Mouse (Mus musculus) lung, embryonic 16.5 days (tissue): ENCODE results near the gene Ifnl3. TPM values are rescaled to one million over a fixed set of nuclear protein-coding genes. Genes with fewer than 3 reads are reported as not detected.

ENCODE experiments used
- ATAC-seq: fragments of 200-750 bp; cut with Nextera tagmentation; 2 replicates; pipeline ENCODE4 v1.8.0; 2017; ENCODE audit warnings: low read depth, mild to moderate bottlenecking, moderate library complexity
- H3K27ac ChIP-seq: fragments of 300-500 bp; sonication (generic); 2 replicates; pipeline ENCODE4 v1.5.1; 2014; ENCODE audit warnings: mild to moderate bottlenecking, control low read depth, low read length
- H3K27me3 ChIP-seq: fragments of 300-500 bp; sonication (generic); 2 replicates; pipeline ENCODE4 v1.6.1; 2014; ENCODE audit warnings: low read depth, low read length, mixed read lengths; ENCODE audit not compliant: control insufficient read depth, insufficient read depth
- H3K36me3 ChIP-seq: fragments of 300-500 bp; sonication (generic); 2 replicates; pipeline ENCODE4 v1.6.1; 2014; ENCODE audit warnings: low read length; ENCODE audit not compliant: control insufficient read depth, insufficient read depth
- H3K4me1 ChIP-seq: fragments of 300-500 bp; sonication (generic); replicated peaks from 2 replicates; pipeline ENCODE4 v1.6.1; 2014; ENCODE audit warnings: low read length, mixed read lengths; ENCODE audit not compliant: control insufficient read depth, insufficient read depth
- H3K4me2 ChIP-seq: fragments of 300-500 bp; sonication (generic); 2 replicates; pipeline ENCODE4 v1.6.1; 2014; ENCODE audit warnings: low read depth, low read length, control low read depth
- H3K4me3 ChIP-seq: fragments of 300-500 bp; sonication (generic); 2 replicates; pipeline ENCODE4 v1.5.1; 2014; ENCODE audit warnings: mild to moderate bottlenecking, low read length, control low read depth
- H3K9ac ChIP-seq: fragments of 300-500 bp; sonication (generic); 2 replicates; pipeline ENCODE4 v1.6.1; 2014; ENCODE audit warnings: low read length, control low read depth
- H3K9me3 ChIP-seq: fragments of 300-500 bp; sonication (generic); 2 replicates; pipeline ENCODE4 v1.6.1; 2016; ENCODE audit warnings: low read length; ENCODE audit not compliant: control insufficient read depth
- WGBS: fragments of 180-500 bp; shearing (Covaris S2); extraction: QIAGEN DNeasy Blood & Tissue Kit; methylation state at CpG from one replicate; pipeline ENCODE4 v1.1.7; 2014; 5-methylcytosine and 5-hydroxymethylcytosine counted together
- polyA plus RNA-seq: library from polyadenylated mRNA; unstranded; fragments of >200 nt; fragmentation: Nextera tagmentation; extraction: Ambion mirVana; gene quantifications from 2 replicates; pipeline ENCODE4 v1.2.1, GENCODE M21; 2015

Gene Ifnl3
- polyA plus RNA-seq, 1 experiment from 2014 or later, result not detected

DNA sequence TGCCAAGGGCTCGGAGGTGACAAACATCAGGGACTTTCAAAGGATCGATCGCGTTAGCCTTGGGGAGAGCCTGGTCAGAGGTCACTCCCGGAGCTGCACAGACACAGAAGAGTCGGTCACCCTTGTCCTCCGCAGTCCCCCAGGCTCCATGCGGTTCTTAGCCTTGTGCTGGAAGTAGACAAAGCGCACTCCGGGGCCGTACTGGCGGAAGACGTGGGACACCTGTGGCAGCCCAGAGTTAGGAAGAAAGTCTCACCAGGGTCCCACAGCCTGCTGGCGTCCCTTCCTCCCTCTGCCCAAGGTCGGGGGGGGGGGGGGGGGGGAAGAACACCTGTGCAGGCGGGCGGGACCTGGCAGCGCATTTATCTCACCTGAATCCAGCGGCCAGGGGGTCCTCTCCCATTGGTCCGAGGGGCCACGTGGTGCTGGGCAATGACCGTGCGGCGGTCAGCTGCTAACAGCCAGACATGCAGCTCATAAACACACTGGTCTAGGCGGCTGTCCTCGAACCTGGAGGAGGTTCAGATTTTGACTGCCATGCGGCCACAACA lies 21.5 kb downstream of the Ifnl3 start:
- peak overlapping the region; percentile 32; the same call in 1 of the 2 replicates for H3K9ac ChIP-seq
- H3K9me3 ChIP-seq, result no peaks in the 10 kb centered on the region
- 5% methylated on average over 26 of the region's 27 CpGs for WGBS
- ATAC-seq, result no peak
- no peak overlapping the region for H3K27ac ChIP-seq
- H3K4me3 ChIP-seq, result peak overlapping the region; percentile 26
- H3K4me2 ChIP-seq, result peak overlapping the region; percentile 50
- no peaks in the 10 kb centered on the region for H3K36me3 ChIP-seq
- H3K27me3 ChIP-seq, result peaks cover 35% of the 10 kb centered on the region
- peaks cover 8% of the 10 kb centered on the region; the same call in 1 of the 2 replicates for H3K4me1 ChIP-seq

DNA sequence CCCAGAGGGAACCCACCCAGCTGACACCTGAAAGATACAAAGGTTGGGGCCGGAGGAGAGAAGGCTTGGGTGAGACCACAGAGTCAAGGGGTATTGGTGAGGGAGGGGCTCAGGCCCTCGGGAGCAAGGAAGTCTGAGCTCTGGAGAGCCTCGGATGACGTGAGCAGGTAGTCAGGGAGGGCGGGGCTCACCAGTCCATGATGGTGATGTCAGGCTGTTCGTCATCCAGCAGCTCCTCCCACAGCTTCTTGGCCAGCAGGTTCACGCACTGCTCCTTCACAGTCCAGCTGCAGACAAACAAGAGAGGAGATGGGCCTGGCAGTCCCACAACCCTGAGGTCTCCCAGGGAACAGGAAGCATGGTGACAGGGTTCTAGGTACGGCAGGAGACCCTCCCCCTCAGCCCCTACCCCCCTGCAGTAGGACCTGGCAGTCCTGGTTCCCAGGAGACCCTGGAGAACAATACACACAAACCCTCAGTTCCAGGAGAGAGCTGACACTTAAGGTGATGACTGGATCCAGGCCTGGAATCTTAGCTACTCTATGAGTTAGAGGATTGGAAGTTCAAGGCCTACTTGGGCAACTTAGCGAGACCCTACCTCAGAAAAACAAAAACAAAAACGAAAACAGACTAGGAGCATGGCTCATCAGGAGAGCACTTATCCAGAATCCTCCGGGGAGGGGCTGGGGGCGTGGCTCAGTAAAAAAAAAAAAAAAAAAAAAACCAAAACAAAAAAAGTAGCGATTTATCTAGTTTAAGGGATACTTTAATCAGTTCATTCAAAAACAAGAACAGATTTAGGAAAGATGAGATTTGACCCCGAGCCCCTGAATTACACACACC lies 22.6 kb downstream of the Ifnl3 start:
- H3K4me2 ChIP-seq, result no peak overlapping the region
- ATAC-seq, result peak; percentile 43; the same call in 1 of the 2 replicates
- WGBS, result 31% methylated on average over 14 of the region's 14 CpGs
- H3K27me3 ChIP-seq, result peaks cover 35% of the 10 kb centered on the region
- peaks cover 8% of the 10 kb centered on the region; the same call in 1 of the 2 replicates for H3K4me1 ChIP-seq
- no peaks in the 10 kb centered on the region for H3K36me3 ChIP-seq
- no peak overlapping the region for H3K9ac ChIP-seq
- H3K27ac ChIP-seq, result no peak overlapping the region
- no peak overlapping the region for H3K4me3 ChIP-seq
- no peaks in the 10 kb centered on the region for H3K9me3 ChIP-seq

GRCm38 (mm10) chr7:28545891-28546210 lies 23.2 kb downstream of the Ifnl3 start:
- 27% methylated on average over 7 of the region's 7 CpGs for WGBS
- no peak overlapping the region for H3K27ac ChIP-seq
- no peak overlapping the region for H3K9ac ChIP-seq
- ATAC-seq, result no peak
- H3K4me1 ChIP-seq, result peaks cover 8% of the 10 kb centered on the region; the same call in 1 of the 2 replicates
- no peak overlapping the region for H3K4me3 ChIP-seq
- H3K36me3 ChIP-seq, result no peaks in the 10 kb centered on the region
- H3K27me3 ChIP-seq, result peaks cover 35% of the 10 kb centered on the region
- H3K4me2 ChIP-seq, result no peak overlapping the region
- no peaks in the 10 kb centered on the region for H3K9me3 ChIP-seq

GRCm38 (mm10) chr7:28546649-28547048 lies 24.0 kb downstream of the Ifnl3 start:
- H3K4me2 ChIP-seq, result peak overlapping the region; percentile 35
- H3K27me3 ChIP-seq, result peaks cover 35% of the 10 kb centered on the region
- peak overlapping the region; percentile 12; the same call in 1 of the 2 replicates for H3K4me3 ChIP-seq
- H3K36me3 ChIP-seq, result no peaks in the 10 kb centered on the region
- WGBS, result under 1% methylated on average over 22 of the region's 22 CpGs
- H3K27ac ChIP-seq, result no peak overlapping the region
- H3K9ac ChIP-seq, result no peak overlapping the region
- peaks cover 8% of the 10 kb centered on the region; the same call in 1 of the 2 replicates for H3K4me1 ChIP-seq
- no peaks in the 10 kb centered on the region for H3K9me3 ChIP-seq
- ATAC-seq, result no peak

DNA sequence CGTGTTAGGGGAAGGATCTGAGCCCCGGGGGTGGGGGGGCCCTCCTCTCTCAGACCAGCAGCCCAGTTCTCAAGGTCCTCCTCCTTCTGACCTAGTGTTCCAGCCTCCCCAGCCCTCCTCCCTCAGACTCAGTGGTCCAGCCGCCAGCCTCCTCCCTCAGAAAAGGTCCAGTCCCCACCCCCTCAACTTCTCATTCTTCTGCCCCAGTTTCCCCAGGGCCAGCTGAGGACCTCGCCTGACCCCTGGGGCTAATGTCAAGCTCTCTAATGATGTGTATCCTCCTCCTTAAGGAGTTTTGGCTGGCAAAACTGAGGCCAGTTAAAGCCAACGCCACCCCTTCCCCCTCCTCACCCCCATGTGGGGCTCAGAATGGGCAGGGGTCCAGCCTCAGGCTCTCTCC lies 24.5 kb downstream of the Ifnl3 start, which contains the start of gene Nccrp1:
TSS of gene Nccrp1 (minus strand) at position 101 of the 400 bp plus-strand sequence.
- peak within 1 kb of the TSS; percentile 12; the same call in 1 of the 2 replicates for H3K4me3 ChIP-seq
- no peaks in the 10 kb centered on the region for H3K36me3 ChIP-seq
- peak within 1 kb of the TSS; percentile 35 for H3K4me2 ChIP-seq
- H3K27ac ChIP-seq, result no peak within 1 kb of the TSS
- H3K9me3 ChIP-seq, result no peaks in the 10 kb centered on the region
- peaks cover 35% of the 10 kb centered on the region for H3K27me3 ChIP-seq
- no peak for ATAC-seq
- H3K4me1 ChIP-seq, result peaks cover 8% of the 10 kb centered on the region; the same call in 1 of the 2 replicates
- WGBS, result 6% methylated on average over 5 of the region's 5 CpGs
- H3K9ac ChIP-seq, result no peak within 1 kb of the TSS

DNA sequence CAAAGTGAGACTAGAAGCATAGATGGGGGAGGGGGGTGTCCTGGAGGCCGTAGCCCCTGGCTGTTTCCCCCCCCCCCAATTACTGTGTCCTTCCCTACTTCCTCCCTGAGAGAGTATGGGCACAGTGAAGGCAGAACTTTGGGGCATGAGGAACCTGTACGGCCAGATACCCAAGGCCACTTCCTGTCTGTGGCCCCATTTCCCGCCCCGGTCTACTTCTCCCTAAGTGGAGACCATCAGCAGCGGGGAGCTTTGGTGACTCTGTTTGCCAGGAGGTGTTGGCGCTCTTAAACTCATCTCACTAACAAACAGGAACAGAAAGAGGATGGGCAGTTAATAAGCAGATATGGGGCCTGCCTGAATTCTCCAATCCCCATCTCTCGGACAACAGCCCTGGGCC lies 25.0 kb downstream of the Ifnl3 start:
- H3K4me1 ChIP-seq, result peaks cover 8% of the 10 kb centered on the region; the same call in 1 of the 2 replicates
- peaks cover 35% of the 10 kb centered on the region for H3K27me3 ChIP-seq
- no peak overlapping the region for H3K4me2 ChIP-seq
- H3K4me3 ChIP-seq, result no peak overlapping the region
- H3K27ac ChIP-seq, result no peak overlapping the region
- WGBS, result 58% methylated on average over 7 of the region's 7 CpGs
- no peak overlapping the region for H3K9ac ChIP-seq
- H3K9me3 ChIP-seq, result no peaks in the 10 kb centered on the region
- H3K36me3 ChIP-seq, result no peaks in the 10 kb centered on the region
- ATAC-seq, result no peak

DNA sequence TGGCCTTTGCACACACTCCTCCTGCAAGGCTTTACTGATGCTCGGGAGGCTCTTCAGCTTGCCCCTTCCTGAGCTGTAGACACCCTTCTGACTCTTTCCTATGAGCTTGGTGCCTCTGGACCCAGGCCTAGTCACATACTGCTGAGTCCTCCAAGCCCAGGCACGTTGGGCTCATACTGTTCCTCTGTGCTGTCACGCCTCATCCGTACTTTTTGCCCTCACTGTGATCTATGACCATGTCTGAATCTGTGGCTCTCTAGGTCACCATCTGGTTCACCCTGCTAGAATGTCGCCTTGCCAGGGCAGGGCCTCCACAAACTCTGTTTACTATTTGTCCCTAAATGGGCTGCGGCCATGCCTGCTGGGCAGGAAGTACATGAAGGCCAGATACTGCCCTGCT lies 30.4 kb downstream of the Ifnl3 start:
- WGBS, result 79% methylated on average over 6 of the region's 6 CpGs
- H3K27me3 ChIP-seq, result no peaks in the 10 kb centered on the region; the same call in 1 of the 2 replicates
- H3K27ac ChIP-seq, result no peak overlapping the region
- ATAC-seq, result no peak
- no peak overlapping the region for H3K4me3 ChIP-seq
- H3K36me3 ChIP-seq, result no peaks in the 10 kb centered on the region
- peaks cover 8% of the 10 kb centered on the region for H3K4me1 ChIP-seq
- no peak overlapping the region for H3K9ac ChIP-seq
- no peaks in the 10 kb centered on the region for H3K9me3 ChIP-seq
- no peak overlapping the region for H3K4me2 ChIP-seq

DNA sequence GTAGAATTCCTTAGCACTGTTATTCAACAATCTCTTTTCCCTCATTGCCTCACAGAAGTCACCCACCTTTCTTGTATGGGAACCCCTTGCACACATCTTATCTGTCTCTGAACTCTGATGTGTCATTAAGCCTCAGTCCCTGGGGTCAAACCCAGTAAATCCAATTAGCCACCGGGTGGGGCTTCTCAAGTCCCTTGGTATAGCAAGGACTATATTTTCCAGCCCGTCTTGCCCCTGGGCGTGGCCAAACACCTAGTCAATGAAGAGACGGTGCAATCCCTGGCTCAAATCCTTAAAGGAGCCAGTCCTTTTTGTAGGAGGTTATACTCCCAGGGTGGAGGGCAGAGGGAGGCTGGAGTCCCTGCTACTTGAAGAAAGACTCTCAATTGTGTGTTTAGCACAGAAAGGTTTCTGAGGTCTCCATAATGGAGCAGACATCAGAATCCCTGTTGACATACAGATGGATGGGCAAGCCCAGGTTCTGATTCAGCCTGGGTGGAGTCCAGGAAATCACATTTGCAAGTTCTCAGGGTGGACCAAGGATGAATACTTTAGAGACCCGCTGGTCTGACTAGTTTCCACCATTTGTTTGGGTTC lies 33.4 kb downstream of the Ifnl3 start:
- WGBS, result 9% methylated on average over 5 of the region's 5 CpGs
- no peak for ATAC-seq
- H3K4me3 ChIP-seq, result no peak overlapping the region
- H3K27ac ChIP-seq, result no peak overlapping the region
- peaks cover 12% of the 10 kb centered on the region for H3K36me3 ChIP-seq
- no peak overlapping the region for H3K9ac ChIP-seq
- peaks cover 24% of the 10 kb centered on the region for H3K4me1 ChIP-seq
- H3K9me3 ChIP-seq, result no peaks in the 10 kb centered on the region
- H3K27me3 ChIP-seq, result no peaks in the 10 kb centered on the region
- no peak overlapping the region for H3K4me2 ChIP-seq

DNA sequence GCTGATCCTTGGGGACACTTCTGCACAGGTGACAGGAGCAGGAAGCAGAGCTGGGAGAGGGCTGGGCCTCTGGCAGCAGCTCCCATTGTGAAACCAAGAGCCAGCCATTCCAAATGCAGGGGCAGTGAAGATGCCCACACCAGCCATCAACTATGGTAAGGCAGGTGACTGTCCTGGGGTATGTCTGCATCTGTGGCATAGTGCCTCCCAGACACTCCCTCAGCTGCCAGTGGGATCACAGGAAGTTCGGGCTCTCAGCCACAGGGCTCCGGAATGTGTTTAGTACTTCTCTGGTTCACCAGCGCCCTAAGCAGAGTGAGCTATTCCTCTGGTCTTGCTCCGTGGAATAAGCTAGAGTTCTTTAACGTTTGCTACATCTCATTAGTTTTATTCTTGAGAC lies 34.4 kb downstream of the Ifnl3 start:
- no peak overlapping the region for H3K9ac ChIP-seq
- WGBS, result 52% methylated on average over 5 of the region's 5 CpGs
- ATAC-seq, result no peak
- H3K36me3 ChIP-seq, result peaks cover 14% of the 10 kb centered on the region
- no peaks in the 10 kb centered on the region for H3K27me3 ChIP-seq
- H3K9me3 ChIP-seq, result no peaks in the 10 kb centered on the region
- H3K4me2 ChIP-seq, result no peak overlapping the region
- H3K27ac ChIP-seq, result no peak overlapping the region
- H3K4me1 ChIP-seq, result peaks cover 24% of the 10 kb centered on the region
- H3K4me3 ChIP-seq, result no peak overlapping the region
